Mouse (Mus musculus) 3134 (cell line): ENCODE measurements around the gene Hbs1l.

Experiments
- DNase-seq: peaks from one replicate; pipeline ENCODE4 v3.0.0-alpha.2; 2011; ENCODE audit warnings: low spot score; ENCODE audit not compliant: insufficient read length; ENCODE audit errors: extremely low read depth

Gene Hbs1l

GRCm38 (mm10) chr10:21304672-21305632, 9.2 kb downstream of the Hbs1l start:
- DNase-seq, result no peak

- DNase-seq, result no peak
Measured at GRCm38 (mm10) chr10:21313732-21314131, 18.0 kb downstream of the Hbs1l start.

- no peak for DNase-seq
Measured at GRCm38 (mm10) chr10:21316123-21316522, 20.3 kb downstream of the Hbs1l start.

- no peak for DNase-seq
Measured at GRCm38 (mm10) chr10:21318250-21318649, 22.5 kb downstream of the Hbs1l start.

- no peak for DNase-seq
Measured at GRCm38 (mm10) chr10:21318996-21319395, 23.2 kb downstream of the Hbs1l start.

- no peak for DNase-seq
Measured at GRCm38 (mm10) chr10:21320601-21321000, 24.8 kb downstream of the Hbs1l start.

GRCm38 (mm10) chr10:21326352-21326751, 30.6 kb downstream of the Hbs1l start:
- no peak for DNase-seq

- DNase-seq, result no peak
Measured at GRCm38 (mm10) chr10:21327605-21328135, 31.9 kb downstream of the Hbs1l start.

- DNase-seq, result peak; percentile 9
Measured at GRCm38 (mm10) chr10:21334349-21335105, 38.7 kb downstream of the Hbs1l start.

GRCm38 (mm10) chr10:21335534-21335933, 39.8 kb downstream of the Hbs1l start:
- no peak for DNase-seq

GRCm38 (mm10) chr10:21337191-21337590, 41.4 kb downstream of the Hbs1l start:
- peak; percentile 14 for DNase-seq

- DNase-seq, result no peak
Measured at GRCm38 (mm10) chr10:21341706-21342105, 45.9 kb downstream of the Hbs1l start.

- DNase-seq, result no peak
Measured at GRCm38 (mm10) chr10:21342331-21343005, 46.7 kb downstream of the Hbs1l start.

- no peak for DNase-seq
Measured at GRCm38 (mm10) chr10:21347332-21347731, 51.6 kb downstream of the Hbs1l start.

GRCm38 (mm10) chr10:21349449-21349848, 53.7 kb downstream of the Hbs1l start:
- no peak for DNase-seq

GRCm38 (mm10) chr10:21349946-21350345, 54.2 kb downstream of the Hbs1l start:
- no peak for DNase-seq

GRCm38 (mm10) chr10:21350531-21351515, 55.0 kb downstream of the Hbs1l start:
- DNase-seq, result no peak

- DNase-seq, result no peak
Measured at GRCm38 (mm10) chr10:21351766-21352165, 56.0 kb downstream of the Hbs1l start.

- no peak for DNase-seq
Measured at GRCm38 (mm10) chr10:21353890-21354289, 58.1 kb downstream of the Hbs1l start.

- DNase-seq, result no peak
Measured at GRCm38 (mm10) chr10:21354506-21354905, 58.7 kb downstream of the Hbs1l start.
